Mouse (Mus musculus): Measurements from ENCODE around the gene Gm9732. TPM values are rescaled to one million over a fixed set of nuclear protein-coding genes. Genes with fewer than 3 reads are reported as not detected.

Gene Gm9732
- total RNA-seq, 4 experiments from 2014 or later, result not detected

Other genes with a start within 250 kb of the Gm9732 start
- not detected for gene Gm8094, start 198.4 kb upstream of the Gm9732 start, total RNA-seq (2022)
- gene Gm8104, start 174.4 kb upstream of the Gm9732 start, total RNA-seq (2022), result not detected
- gene Gm7233, start 95.2 kb upstream of the Gm9732 start, total RNA-seq (2022), result not detected
- gene Gm8122, start 39.7 kb upstream of the Gm9732 start, total RNA-seq (2022), result not detected
- not detected for gene Gm8126, start 16.4 kb upstream of the Gm9732 start, total RNA-seq (2022)
- gene Gm8127, start 18.8 kb downstream of the Gm9732 start, total RNA-seq (2022), result not detected
- not detected for gene 1700001F09Rik, start 72.8 kb downstream of the Gm9732 start, total RNA-seq (2022)
- gene Gm8138, start 141.3 kb downstream of the Gm9732 start, total RNA-seq (2022), result not detected

Data from gastrocnemius, adult 8-10 months (tissue).